Mouse (Mus musculus): Measurements from ENCODE around the gene Neurl3. TPM values are rescaled to one million over a fixed set of nuclear protein-coding genes. Genes with fewer than 3 reads are reported as not detected.

Neurl3 gene
- polyA plus RNA-seq, 2 experiments = 1.8 to 3.0 TPM

GRCm38 (mm10) chr1:36263833-36264488, 10.5 kb downstream of the Neurl3 start:
- TF ChIP-seq POLR2A (IDR thresholded peaks at IDR 0.05; ENCODE audit: borderline replicate concordance, extremely low read depth, insufficient read depth, insufficient read length) = no peak
- ATAC-seq (ENCODE audit: low FRiP score, low read depth) (no peak), DNase-seq (ENCODE audit: low spot score) (peak; percentile 30)
- Histone ChIP-seq H3K4me2 (replicated peaks; ENCODE audit: low read depth, low read length, severe bottlenecking) (no peak overlapping the region), H3K4me3 (replicated peaks; ENCODE audit: low read length) (no peak overlapping the region), H3K27me3 (ENCODE audit: control insufficient read depth, insufficient read depth, low read length) (0 out of 2 replicates have a peak, but pooled peaks cover under 1% of the 10 kb centered on the region), H3K4me1 (ENCODE audit: control insufficient read depth, insufficient read depth, low read length) (no peaks in the 10 kb centered on the region), H3K9ac (ENCODE audit: low read depth, low read length, severe bottlenecking) (0 out of 2 replicates have a peak overlapping the region, but pooled peaks have one; percentile 25), H3K9me3 (ENCODE audit: control insufficient read depth, low read length) (no peaks in the 10 kb centered on the region; the same call in 1 of the 2 replicates), H3K36me3 (ENCODE audit: control insufficient read depth, insufficient read depth, low read length) (no peaks in the 10 kb centered on the region), H3K27ac (replicated peaks; ENCODE audit: low read depth, low read length) (no peak overlapping the region)
- 70% methylated on average over 13 of the region's 13 CpGs for WGBS

DNA sequence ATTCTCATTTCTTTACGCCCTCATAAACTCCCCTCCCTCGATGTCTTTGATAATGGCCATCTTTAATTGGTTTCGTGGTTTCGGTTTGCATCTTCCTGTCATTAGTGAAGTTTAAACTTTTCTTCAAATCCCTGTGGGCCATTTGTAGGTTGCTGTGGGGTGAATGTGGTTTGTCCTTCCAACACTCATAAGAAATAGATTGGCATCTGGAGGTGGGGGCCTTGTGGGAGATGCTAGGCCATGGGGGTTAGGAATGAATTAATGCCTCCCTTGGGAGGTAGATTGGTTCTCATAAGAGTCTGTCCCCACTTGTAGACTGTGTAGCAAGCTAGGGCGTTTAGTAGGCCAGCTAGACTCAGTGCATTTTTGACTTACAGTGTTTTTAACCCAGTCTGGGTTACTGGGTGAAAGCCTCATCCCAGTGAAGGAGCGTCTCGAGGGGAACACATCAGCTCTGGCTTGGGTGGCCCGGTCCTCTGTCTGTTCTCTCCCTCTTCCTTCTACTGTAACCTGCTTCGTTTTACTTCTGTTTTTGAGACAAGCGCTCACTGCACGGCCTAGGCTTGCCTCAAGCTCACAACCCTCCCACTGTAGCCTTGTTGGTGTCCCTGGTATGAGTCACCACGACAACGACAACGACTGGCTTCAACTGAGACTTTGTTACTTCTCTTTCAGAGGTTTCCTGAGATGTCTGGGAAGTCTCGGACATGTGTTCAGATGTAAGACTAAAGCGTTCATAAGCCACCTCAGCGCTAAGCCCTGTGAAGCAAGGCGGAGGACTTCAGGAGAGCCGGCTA, 12.6 kb downstream of the Neurl3 start:
- TF ChIP-seq POLR2A (IDR thresholded peaks at IDR 0.05; ENCODE audit: borderline replicate concordance, extremely low read depth, insufficient read depth, insufficient read length) = no peak
- 80% methylated on average over 19 of the region's 19 CpGs for whole genome bisulfite sequencing
- no peaks in the 10 kb centered on the region for H3K27me3 ChIP-seq (ENCODE audit: control insufficient read depth, insufficient read depth, low read length)
- ATAC-seq (ENCODE audit: low FRiP score, low read depth) = no peak
- no peak for DNase-seq (ENCODE audit: low spot score)
- H3K4me3 ChIP-seq (replicated peaks; ENCODE audit: low read length) = no peak overlapping the region
- no peaks in the 10 kb centered on the region for H3K4me1 ChIP-seq (ENCODE audit: control insufficient read depth, insufficient read depth, low read length)
- no peaks in the 10 kb centered on the region for H3K36me3 ChIP-seq (ENCODE audit: control insufficient read depth, insufficient read depth, low read length)
- no peak overlapping the region for H3K4me2 ChIP-seq (replicated peaks; ENCODE audit: low read depth, low read length, severe bottlenecking)
- H3K9me3 ChIP-seq (ENCODE audit: control insufficient read depth, low read length) = no peaks in the 10 kb centered on the region; the same call in 1 of the 2 replicates
- H3K27ac ChIP-seq (replicated peaks; ENCODE audit: low read depth, low read length) = no peak overlapping the region
- no peak overlapping the region for H3K9ac ChIP-seq (ENCODE audit: low read depth, low read length, severe bottlenecking)

DNA sequence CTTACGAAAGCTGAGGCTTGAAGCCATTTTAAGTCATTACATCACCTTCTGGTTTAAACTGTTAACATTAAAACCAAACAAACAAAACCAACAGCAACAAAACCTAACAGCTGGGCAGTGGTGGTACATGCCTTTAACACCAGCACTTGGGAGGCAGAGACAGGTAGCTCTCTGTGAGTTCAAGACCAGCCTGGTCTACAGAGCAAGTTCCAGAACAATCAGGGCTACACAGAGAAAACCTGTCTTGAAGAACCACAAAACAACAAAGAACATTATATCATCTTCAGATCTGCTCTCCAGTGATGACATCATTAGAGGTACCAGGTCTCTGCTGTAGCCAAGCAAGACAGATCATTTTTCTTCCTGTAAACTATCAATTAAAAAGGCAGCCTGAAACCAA, 14.1 kb downstream of the Neurl3 start:
- Histone ChIP-seq H3K9me3 (ENCODE audit: control insufficient read depth, low read length) (no peaks in the 10 kb centered on the region; the same call in 1 of the 2 replicates), H3K4me1 (ENCODE audit: control insufficient read depth, insufficient read depth, low read length) (0 out of 2 replicates have a peak, but pooled peaks cover 3% of the 10 kb centered on the region), H3K4me2 (replicated peaks; ENCODE audit: low read depth, low read length, severe bottlenecking) (no peak overlapping the region), H3K36me3 (ENCODE audit: control insufficient read depth, insufficient read depth, low read length) (no peaks in the 10 kb centered on the region), H3K27ac (replicated peaks; ENCODE audit: low read depth, low read length) (no peak overlapping the region), H3K4me3 (replicated peaks; ENCODE audit: low read length) (no peak overlapping the region), H3K27me3 (ENCODE audit: control insufficient read depth, insufficient read depth, low read length) (no peaks in the 10 kb centered on the region), H3K9ac (ENCODE audit: low read depth, low read length, severe bottlenecking) (no peak overlapping the region)
- WGBS = 95% methylated on average over 1 of the region's 1 CpGs
- TF ChIP-seq POLR2A (IDR thresholded peaks at IDR 0.05; ENCODE audit: borderline replicate concordance, extremely low read depth, insufficient read depth, insufficient read length) = no peak
- DNase-seq (ENCODE audit: low spot score) (no peak), ATAC-seq (ENCODE audit: low FRiP score, low read depth) (no peak)

DNA sequence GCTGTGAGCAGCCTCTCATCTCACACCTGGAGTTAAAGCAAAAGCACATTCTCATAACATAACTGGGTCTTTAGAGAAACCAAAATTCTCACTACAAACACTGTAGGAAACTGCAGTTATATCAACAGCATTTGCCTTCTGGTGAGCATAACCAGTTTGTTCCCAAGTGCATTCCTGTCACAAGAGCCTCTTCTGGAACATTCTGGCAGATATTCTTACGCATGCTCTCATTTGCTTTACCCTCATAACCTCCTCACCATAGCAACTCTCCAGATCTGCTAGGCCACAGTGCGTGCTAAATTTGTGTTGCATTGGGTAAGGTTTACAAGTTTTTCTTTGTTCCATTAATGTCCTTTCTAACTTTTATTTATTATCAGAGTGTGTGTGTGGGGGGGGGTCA, 15.2 kb downstream of the Neurl3 start:
- Histone ChIP-seq H3K27ac (replicated peaks; ENCODE audit: low read depth, low read length) (no peak overlapping the region), H3K9ac (ENCODE audit: low read depth, low read length, severe bottlenecking) (no peak overlapping the region), H3K4me1 (ENCODE audit: control insufficient read depth, insufficient read depth, low read length) (peaks cover 9% of the 10 kb centered on the region; the same call in 1 of the 2 replicates), H3K27me3 (ENCODE audit: control insufficient read depth, insufficient read depth, low read length) (no peaks in the 10 kb centered on the region), H3K4me2 (replicated peaks; ENCODE audit: low read depth, low read length, severe bottlenecking) (no peak overlapping the region), H3K4me3 (replicated peaks; ENCODE audit: low read length) (no peak overlapping the region), H3K9me3 (ENCODE audit: control insufficient read depth, low read length) (no peaks in the 10 kb centered on the region; the same call in 1 of the 2 replicates), H3K36me3 (ENCODE audit: control insufficient read depth, insufficient read depth, low read length) (no peaks in the 10 kb centered on the region)
- no peak for TF ChIP-seq POLR2A (IDR thresholded peaks at IDR 0.05; ENCODE audit: borderline replicate concordance, extremely low read depth, insufficient read depth, insufficient read length)
- ATAC-seq (ENCODE audit: low FRiP score, low read depth) = no peak
- no peak for DNase-seq (ENCODE audit: low spot score)
- WGBS = 89% methylated on average over 2 of the region's 2 CpGs

DNA sequence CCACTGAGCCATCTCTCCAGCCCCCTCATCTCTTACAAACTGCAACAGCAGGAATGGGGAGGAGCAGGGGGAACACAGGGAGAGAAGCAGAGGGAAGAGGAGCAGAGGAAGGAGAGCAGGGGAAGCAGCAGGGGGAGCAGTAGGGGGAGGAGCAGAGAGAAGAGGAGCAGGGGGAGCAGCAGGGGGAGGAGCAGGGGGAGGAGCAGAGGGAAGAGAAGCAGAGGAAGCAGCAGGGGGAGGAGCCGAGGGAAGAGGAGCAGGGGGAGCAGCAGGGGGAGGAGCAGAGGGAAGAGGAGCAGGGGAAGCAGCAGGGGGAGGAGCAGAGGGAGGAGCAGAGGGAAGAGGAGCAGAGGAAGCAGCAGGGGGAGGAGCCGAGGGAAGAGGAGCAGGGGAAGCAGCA, 15.8 kb downstream of the Neurl3 start:
- Histone ChIP-seq H3K36me3 (ENCODE audit: control insufficient read depth, insufficient read depth, low read length) (no peaks in the 10 kb centered on the region), H3K9ac (ENCODE audit: low read depth, low read length, severe bottlenecking) (no peak overlapping the region), H3K27me3 (ENCODE audit: control insufficient read depth, insufficient read depth, low read length) (no peaks in the 10 kb centered on the region), H3K4me1 (ENCODE audit: control insufficient read depth, insufficient read depth, low read length) (peaks cover 9% of the 10 kb centered on the region; the same call in 1 of the 2 replicates), H3K4me2 (replicated peaks; ENCODE audit: low read depth, low read length, severe bottlenecking) (no peak overlapping the region), H3K4me3 (replicated peaks; ENCODE audit: low read length) (no peak overlapping the region), H3K9me3 (ENCODE audit: control insufficient read depth, low read length) (no peaks in the 10 kb centered on the region; the same call in 1 of the 2 replicates), H3K27ac (replicated peaks; ENCODE audit: low read depth, low read length) (no peak overlapping the region)
- TF ChIP-seq POLR2A (IDR thresholded peaks at IDR 0.05; ENCODE audit: borderline replicate concordance, extremely low read depth, insufficient read depth, insufficient read length) = no peak
- WGBS = 70% methylated on average over 2 of the region's 2 CpGs
- DNase-seq (ENCODE audit: low spot score) (no peak), ATAC-seq (ENCODE audit: low FRiP score, low read depth) (no peak)

All from limb, embryonic 14.5 days (tissue).